In genomic region chr9:103818998-103819397, GRCm38 (mm10) we compare ENCODE assay signal across 12 mouse cellular contexts.
"Had no signal": no experiment of that assay in that cellular context is flagged by ENCODE, and none has a peak within 500 bp of the region (broad histone marks: within the 10 kb centered on the region; RNA-seq: fewer than 3 reads in every experiment).

No protein-coding gene starts in this region.

- H3K27ac ChIP-seq: kidney, postnatal 0 days; limb, embryonic 13.5 days; liver, embryonic 14.5 days; neural tube, embryonic 12.5 days had no signal

- DNase-seq: kidney, adult 8-10 months; kidney, postnatal 36 days; layer of hippocampus, adult 9-11 months; layer of hippocampus, postnatal 36 days; left cerebral cortex, postnatal 4 days; lung, adult 18-20 months; midbrain, embryonic 14.5 days; thymus, postnatal 36 days had no signal

- H3K4me3 ChIP-seq: limb, embryonic 13.5 days; neural tube, embryonic 12.5 days had no signal
